Mouse (Mus musculus) left cerebral cortex, adult 18-20 months (tissue): Measurements from ENCODE around the gene Tmem164. TPM values are rescaled to one million over a fixed set of nuclear protein-coding genes. Genes with fewer than 3 reads are reported as not detected.

Experiments
- DNase-seq, 2 experiments: peaks; one replicate each; pipeline ENCODE4 v3.0.0; 2021 to 2022; ENCODE audit warnings: low spot score in 2 of 2, mixed read lengths in 1 of 2
- total RNA-seq, 2 experiments: library from RNA; stranded (reverse); gene quantifications; 2 replicates each; pipeline ENCODE4 v1.2.3; 2021

Gene Tmem164
- total RNA-seq, 2 experiments from 2014 or later: 25.8 to 28.6 TPM

DNA sequence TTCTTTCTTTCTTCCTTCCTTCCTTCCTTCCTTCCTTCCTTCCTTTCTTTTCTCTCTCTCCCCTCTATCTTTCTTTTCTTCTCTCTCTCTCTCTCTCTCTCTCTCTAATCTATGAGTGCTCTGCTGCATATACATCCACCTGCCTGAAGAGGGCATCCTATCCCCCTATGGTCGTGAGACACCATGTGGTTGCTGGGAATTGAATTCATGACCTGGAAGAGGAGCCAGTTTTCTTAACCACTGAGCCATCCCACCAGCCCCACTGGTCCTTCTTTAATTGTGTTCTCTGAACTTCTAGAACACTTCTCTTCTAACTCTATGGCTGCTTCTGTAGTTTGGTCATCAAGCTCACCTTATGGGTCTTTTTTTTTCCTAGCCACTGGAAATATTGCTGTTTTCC is 146.4 kb downstream of the Tmem164 start:
- no peak for DNase-seq

DNA sequence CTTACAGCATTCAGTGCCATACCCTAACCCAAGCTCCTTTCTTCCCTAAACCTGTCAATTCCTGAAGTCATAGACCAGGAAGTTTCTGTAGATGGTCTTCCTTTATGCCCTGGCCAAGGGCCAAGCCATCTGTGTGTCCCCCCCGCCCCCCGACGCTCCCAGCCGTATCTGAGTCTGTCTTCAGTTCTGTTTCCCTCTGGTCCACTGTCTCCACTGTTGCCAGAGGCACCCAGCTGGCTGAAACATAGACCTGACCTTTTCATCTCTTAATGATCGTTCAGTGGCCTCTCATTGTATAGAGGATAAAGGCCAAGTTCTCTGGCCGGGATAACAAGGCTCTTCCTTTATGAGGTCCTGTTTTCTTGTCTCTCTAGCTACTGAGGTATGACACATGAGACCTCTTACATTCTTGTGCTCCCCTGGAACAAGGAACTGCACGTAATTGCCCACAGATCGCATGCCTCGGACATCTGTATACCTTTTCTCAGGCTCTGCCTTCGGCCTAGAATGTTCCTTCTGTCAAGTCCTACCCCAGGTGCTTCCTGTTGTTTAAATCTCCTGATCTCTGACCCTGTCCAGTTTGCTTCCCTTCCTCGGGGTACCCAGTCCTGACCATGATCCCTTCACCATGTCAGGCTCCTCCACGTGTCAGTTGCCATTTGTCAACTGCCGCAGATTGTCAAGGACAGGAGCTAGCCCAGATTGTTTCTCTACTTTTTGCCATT is 147.1 kb downstream of the Tmem164 start:
- DNase-seq: no peak

- no peak for DNase-seq
Measured at GRCm38 (mm10) chrX:142829267-142829666, 148.1 kb downstream of the Tmem164 start.

DNA sequence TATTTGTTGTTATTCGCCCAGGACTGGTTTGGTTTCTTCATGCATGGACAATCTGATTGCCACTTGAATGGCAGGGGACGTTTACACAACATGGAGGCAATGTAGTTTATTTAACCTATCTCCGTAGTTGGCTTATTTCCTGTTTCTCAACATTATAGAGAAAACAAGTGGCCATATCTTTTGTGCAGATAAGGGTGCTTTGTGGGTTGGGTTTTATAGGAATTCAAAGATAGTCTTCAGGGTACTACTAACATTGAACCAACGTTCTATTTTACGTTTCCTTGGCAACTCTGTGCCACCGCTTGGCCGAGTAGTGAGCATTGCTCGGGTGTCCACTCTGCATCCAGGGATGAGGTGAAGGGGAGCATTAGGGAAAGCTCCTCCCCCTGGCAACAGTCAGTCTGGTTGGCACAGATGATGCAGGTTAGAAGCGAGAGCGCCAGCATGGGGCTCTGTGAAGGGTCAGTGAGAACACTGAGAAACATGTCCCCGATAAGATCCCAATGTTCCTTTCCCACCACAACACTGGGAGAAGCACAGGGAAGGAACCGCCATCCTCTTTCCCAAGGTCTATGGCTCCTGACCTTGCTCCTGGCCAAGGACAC is 148.8 kb downstream of the Tmem164 start:
- no peak for DNase-seq

DNA sequence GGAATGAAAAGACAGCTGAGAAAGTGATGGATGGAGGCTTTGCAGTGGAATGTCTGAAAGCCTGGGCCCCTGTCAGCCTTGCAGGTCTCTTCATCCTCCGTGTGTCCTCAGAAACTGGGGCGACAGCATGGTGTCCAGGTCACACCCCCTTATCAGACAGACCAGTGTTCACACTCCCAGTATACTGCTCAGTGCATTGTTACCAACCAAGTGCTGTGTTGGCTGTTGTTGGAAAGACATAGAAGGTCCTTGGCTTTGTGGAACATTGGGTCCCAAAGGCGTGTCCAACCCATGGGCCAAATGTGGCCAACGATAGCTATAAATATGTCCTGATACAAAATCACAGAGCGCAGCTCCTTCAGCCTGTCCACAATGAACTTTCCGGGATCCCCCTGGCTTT is 149.4 kb downstream of the Tmem164 start:
- no peak for DNase-seq

DNA sequence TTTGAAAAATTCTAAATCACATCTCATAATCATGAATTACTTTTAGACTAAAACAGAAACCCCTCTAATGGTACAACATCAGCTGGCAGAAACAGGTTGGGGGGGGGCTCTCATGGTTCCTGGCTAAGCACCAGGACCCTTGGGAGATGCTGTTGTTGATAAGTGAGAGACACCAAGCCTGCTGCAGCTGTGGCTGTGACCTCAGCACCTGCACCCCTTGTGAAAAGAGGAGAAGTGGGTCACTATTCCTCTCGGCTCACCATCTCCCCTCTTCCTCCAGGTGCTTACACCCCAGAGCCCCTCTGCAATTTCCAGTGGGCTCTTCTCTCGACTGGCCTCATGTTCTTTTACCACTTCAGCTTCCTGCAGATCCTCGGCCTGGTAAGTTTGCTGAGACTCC is 151.0 kb downstream of the Tmem164 start:
- no peak for DNase-seq

DNA sequence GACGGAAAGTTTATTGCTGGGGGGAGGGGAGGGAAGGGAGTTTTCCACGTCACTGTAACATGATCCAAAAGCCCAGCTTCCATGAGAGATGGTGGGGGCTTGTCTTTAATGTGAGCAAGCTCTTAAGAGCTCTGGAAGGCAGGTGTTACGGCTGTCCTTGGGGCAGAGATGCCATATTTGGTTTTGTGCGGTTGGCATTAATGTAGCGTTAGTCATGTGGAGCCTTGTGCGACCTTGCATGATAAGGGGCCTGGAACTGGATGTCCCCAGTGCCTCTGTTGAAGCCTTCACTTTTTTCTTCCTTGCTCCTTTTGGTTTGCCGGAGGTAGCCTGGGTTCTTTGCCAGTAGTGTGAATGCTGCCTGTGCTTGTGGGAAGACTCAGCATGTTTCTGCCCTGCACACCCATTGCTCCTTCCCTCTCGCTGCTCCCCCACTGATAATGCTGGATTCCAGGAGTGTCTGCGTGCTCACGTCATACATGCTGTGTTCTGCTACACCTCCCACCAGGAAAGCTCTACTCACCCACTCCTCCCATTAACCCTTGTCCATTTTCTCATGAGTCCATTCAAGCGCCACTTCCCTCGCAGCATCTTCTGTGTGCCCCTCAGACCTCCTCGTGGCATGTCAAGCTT is 152.1 kb downstream of the Tmem164 start:
- no peak for DNase-seq

DNA sequence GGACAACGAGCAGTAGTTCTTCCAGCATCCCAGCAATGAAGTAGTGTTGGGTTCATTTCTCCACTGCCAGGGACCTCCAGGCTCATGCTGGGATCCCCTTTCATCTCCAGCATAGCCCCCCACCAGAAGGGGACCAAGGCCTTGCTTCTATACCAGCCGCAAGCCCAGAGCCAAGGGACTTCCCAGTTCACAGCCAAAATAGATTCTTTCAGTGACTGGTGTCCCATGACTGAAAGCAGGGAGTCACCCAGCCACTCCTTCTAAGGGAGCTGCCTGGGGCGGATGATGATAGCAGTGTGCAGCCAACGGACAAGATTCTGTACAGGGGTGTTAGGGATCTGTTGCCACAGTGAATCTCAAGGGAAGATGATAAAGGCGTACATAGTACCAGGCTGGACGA is 153.6 kb downstream of the Tmem164 start:
- DNase-seq: no peak

- DNase-seq: no peak
Measured at GRCm38 (mm10) chrX:142836399-142836798, 155.2 kb downstream of the Tmem164 start.

DNA sequence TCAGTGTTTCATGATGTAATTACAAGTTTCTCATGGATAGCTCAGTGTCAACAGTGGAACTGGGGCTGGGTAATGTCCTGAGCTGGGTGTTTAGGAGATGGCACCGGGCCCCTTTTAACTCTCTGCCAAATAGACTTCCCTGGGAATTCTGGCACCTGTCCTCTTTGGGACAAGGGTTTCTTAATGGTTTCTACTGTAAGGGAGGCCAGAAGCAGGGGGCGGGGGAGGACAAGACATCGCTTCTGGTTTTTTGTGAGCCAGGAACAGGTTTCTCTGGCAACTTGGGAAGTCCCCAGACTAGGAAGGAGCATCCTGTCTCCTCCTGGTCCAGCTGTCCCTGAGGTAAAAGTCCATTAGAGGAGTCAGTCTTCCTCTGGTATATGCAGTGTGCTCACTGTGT is 156.1 kb downstream of the Tmem164 start:
- DNase-seq: no peak

DNA sequence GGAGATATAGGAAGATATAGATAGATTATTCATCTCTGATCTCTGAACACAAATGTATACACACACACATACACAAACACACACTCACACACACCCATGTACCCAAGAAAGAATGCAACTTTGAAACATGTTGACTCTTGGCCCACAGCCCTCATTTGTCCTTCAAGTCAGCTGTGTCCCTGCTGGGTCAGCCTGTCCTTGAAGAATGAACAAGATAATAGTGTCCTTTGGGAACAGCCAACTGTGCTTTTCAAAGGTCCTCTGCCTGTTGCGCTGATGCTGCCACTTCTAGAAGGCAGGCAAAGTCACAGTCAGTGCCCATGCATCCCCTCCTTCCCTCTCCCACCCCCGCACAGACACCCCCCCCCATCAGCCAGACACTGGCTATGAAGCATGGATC is 157.6 kb downstream of the Tmem164 start:
- no peak for DNase-seq

DNA sequence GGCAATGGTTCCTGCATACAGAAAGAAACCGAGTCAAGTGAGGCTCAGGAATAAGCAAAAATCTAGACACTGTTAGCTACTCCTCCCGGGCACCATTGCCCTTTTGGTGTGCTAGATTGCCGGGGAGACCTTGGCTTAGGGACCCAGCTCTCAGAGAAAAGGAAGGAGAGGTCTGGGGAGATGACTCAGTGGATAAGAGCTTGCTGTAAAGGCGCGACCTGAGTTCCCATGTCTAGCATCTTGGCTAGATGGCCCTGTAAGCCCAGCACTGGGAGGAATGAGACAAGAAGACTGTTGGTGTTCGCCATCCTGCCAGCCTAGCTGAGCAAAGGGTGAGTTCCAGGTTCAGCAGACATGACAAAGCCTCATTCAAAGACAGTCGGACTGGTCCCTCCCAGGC is 158.2 kb downstream of the Tmem164 start:
- DNase-seq: no peak

DNA sequence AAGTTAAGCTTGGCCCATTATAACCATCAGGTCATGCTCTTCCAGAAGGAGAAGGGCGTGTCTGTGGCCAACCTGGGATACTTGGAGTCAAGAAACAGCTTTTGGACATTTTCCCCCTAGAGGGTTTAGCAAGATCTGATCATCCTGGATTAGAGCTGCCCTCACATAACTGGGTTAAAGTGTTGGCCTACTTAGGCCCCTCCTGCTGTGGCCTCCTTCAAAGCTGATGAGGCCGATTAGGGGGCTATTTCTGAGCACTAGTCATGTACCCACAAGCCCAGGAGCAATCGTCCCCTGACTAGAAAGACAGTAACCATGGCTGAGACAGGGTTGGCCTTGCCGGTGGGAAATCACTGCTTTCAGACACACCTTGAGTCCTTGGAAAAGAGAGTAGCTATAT is 160.7 kb downstream of the Tmem164 start:
- no peak for DNase-seq

DNA sequence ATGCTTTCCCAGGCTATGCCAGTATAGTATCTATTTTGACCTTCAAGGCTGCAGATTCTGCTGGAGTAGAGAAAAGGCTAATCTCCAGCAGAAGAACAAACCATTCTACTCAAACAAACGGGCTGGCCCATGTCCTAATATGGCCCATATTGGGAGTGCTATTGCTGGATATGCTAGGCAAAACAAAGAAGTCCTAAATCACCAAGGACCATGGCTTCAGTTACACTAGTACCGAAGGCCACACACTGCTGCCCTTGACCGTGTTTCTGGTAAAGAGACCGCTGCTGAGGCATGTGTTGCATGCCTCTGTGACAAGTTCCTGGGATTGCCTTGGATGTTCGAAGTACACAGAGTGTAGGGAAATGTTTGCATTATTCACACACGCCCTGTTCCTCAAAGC is 165.1 kb downstream of the Tmem164 start:
- no peak for DNase-seq

- no peak for DNase-seq
Measured at GRCm38 (mm10) chrX:142848032-142848431, 166.8 kb downstream of the Tmem164 start.

DNA sequence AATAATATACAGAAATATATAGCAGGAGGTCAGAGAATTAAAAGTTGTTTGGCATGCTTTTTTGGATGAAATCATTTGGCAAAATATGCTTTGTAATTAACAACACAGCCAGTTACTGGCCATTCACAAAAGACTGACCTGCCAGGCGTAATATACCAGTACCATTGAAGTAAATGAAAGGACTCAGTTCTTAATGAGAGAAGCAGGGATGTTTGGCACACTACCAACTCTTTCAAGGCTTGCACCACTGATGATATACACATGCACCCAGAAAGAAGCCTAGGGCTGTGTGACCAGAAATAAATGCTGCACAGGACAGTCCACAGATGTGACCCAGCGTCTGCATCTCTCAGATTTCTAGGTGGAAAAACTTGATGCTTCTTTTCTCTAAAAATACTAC is 188.6 kb downstream of the Tmem164 start:
- no peak for DNase-seq

DNA sequence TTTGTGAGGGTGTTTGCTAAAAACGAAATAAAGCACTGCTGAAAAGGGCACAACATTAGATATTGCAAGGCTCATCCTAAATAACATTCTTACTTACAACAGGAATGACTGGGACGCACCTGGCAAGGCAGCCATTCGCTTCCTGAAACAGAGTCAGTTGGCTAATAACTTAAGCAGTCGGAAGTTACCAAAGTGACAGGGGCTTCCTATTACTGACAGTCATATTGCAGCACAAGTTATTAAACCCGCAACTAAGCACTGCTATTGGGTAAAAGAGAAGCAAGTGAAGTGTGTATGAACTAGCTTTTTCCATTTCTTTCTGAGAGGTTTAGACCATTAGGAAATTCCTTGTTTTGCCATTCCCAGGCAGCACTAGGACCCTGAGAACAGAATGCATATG is 201.0 kb downstream of the Tmem164 start:
- DNase-seq: no peak

DNA sequence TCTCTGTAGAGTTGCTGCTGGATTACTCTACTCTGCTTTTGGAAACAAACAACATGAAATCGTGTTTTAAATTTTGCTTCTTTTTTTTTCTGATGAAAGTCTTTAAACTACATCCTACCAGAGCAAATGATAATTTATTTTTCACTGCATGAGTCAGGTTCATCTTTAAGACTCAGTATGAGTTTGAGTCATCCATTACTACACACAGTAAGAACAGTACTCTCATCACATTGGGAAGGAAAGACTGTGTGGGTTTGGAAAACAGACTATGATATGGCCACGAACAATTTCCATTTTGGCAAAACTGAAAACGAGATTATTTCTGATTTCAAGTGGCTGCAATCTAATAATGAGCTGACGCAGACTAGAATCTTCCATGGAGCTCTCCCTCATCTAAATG is 202.4 kb downstream of the Tmem164 start:
- no peak for DNase-seq

DNA sequence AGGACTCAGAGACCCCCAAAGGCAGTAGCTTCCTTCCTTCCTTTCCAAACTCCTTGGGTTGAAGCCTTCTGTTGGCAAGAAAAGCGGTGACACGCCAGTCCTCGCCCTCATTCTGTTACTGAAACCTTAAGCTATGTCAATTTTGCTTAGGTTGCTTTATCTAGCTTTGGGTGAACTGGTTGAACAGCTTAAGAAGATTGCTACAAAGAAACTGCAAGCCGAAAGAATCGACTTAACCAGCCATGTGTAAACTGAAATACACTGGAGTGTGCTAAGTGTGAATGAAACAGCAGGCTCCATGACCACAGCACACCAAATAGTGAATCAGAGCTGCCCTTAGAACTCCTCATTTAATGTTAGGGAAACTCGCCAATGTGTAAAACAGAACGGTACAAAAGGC is 204.8 kb downstream of the Tmem164 start:
- no peak for DNase-seq
